Mouse (Mus musculus): ENCODE data around the gene Gm609.
A peak's percentile ranks its signal among the peaks of the same experiment; 100 is the strongest.
"Not testable (repeated sequence)": the region's sequence is repeated elsewhere in the genome, so short reads cannot be mapped to it uniquely, and the experiment has no call there.

Gm609 gene

GRCm38 (mm10) chr16:45492927-45493326 lies at the start of gene Gm609:
Gene Gm609 (minus strand): TSS chr16:45492969.
- DNase-seq (ENCODE audit: low spot score in 2 of 2) = no peak

- DNase-seq (ENCODE audit: low spot score in 2 of 2) = no peak
These were observed 49.3 kb upstream of the Gm609 start for GRCm38 (mm10) chr16:45542108-45542507.

GRCm38 (mm10) chr16:45538342-45538741 lies 45.6 kb upstream of the Gm609 start:
- not testable (repeated sequence) for DNase-seq (ENCODE audit: low spot score in 2 of 2)

- no peak for DNase-seq (ENCODE audit: low spot score in 2 of 2)
These were observed 42.2 kb upstream of the Gm609 start, which contains the start of gene Slc9c1 for GRCm38 (mm10) chr16:45535009-45535408. Gene Slc9c1 (plus strand): TSS chr16:45535309.

GRCm38 (mm10) chr16:45531950-45532349 lies 39.2 kb upstream of the Gm609 start, which contains the start of gene Gm17783:
Gene Gm17783 (minus strand): TSS chr16:45532050.
- no peak for DNase-seq (ENCODE audit: low spot score in 2 of 2)

GRCm38 (mm10) chr16:45525551-45525950 lies 32.8 kb upstream of the Gm609 start:
- no peak for DNase-seq (ENCODE audit: low spot score in 2 of 2)

- no peak for DNase-seq (ENCODE audit: low spot score in 2 of 2)
These were observed 2.6 kb upstream of the Gm609 start for GRCm38 (mm10) chr16:45495326-45495725.

GRCm38 (mm10) chr16:45476991-45477390 lies 15.8 kb downstream of the Gm609 start:
- DNase-seq (ENCODE audit: low spot score in 2 of 2) = no peak

- DNase-seq (ENCODE audit: low spot score in 2 of 2) = not testable (repeated sequence)
These were observed 20.9 kb downstream of the Gm609 start for GRCm38 (mm10) chr16:45471836-45472235.

GRCm38 (mm10) chr16:45454762-45455161 lies 38.0 kb downstream of the Gm609 start:
- no peak for DNase-seq (ENCODE audit: low spot score in 2 of 2)

GRCm38 (mm10) chr16:45437230-45437739 lies 55.5 kb downstream of the Gm609 start:
- DNase-seq (ENCODE audit: low spot score in 2 of 2) = no peak

- DNase-seq (ENCODE audit: low spot score in 2 of 2) = no peak
These were observed 57.2 kb downstream of the Gm609 start for GRCm38 (mm10) chr16:45435591-45435990.

GRCm38 (mm10) chr16:45427651-45428050 lies 65.1 kb downstream of the Gm609 start:
- no peak for DNase-seq (ENCODE audit: low spot score in 2 of 2)

- no peak for DNase-seq (ENCODE audit: low spot score in 2 of 2)
These were observed 79.3 kb downstream of the Gm609 start for GRCm38 (mm10) chr16:45413497-45413896.

GRCm38 (mm10) chr16:45409064-45409446 lies 83.7 kb downstream of the Gm609 start:
- DNase-seq (ENCODE audit: low spot score in 2 of 2) = not testable (repeated sequence)

GRCm38 (mm10) chr16:45408425-45409063 lies 84.2 kb downstream of the Gm609 start, which contains the start of gene Cd200:
Gene Cd200 (minus strand): TSS chr16:45409053.
- peak; percentile 67 to 70 for DNase-seq (ENCODE audit: low spot score in 2 of 2)

- no peak for DNase-seq (ENCODE audit: low spot score in 2 of 2)
These were observed 84.9 kb downstream of the Gm609 start for GRCm38 (mm10) chr16:45407645-45408400.

- peak in 1 of 2 experiments; percentile 11 for DNase-seq (ENCODE audit: low spot score in 2 of 2)
These were observed 85.7 kb downstream of the Gm609 start for GRCm38 (mm10) chr16:45407091-45407490.

- no peak for DNase-seq (ENCODE audit: low spot score in 2 of 2)
These were observed 89.8 kb downstream of the Gm609 start for GRCm38 (mm10) chr16:45402951-45403350.

GRCm38 (mm10) chr16:45402036-45402435 lies 90.7 kb downstream of the Gm609 start:
- DNase-seq (ENCODE audit: low spot score in 2 of 2) = no peak

GRCm38 (mm10) chr16:45399947-45400555 lies 92.7 kb downstream of the Gm609 start:
- DNase-seq (ENCODE audit: low spot score in 2 of 2) = no peak

- DNase-seq (ENCODE audit: low spot score in 2 of 2) = no peak
These were observed 93.4 kb downstream of the Gm609 start for GRCm38 (mm10) chr16:45399411-45399810.

Measured in frontal cortex, postnatal 36 days (tissue).